Mouse (Mus musculus) adipose tissue, adult 10 weeks (tissue): ENCODE results near the gene Asxl2. TPM values are rescaled to one million over a fixed set of nuclear protein-coding genes. Genes with fewer than 3 reads are reported as not detected.

Experiments
- polyA plus RNA-seq: library from polyadenylated mRNA; stranded (reverse); fragments of 350-450 nt; fragmentation: Illumina TruSeq; extraction: RNeasy Lipid Tissue Mini Kit (QIAGEN cat#74804); gene quantifications from one replicate; pipeline ENCODE4 v1.2.3, GENCODE M21; 2014; ENCODE audit warnings: low read depth, low replicate concordance

Asxl2 gene
- 10.9 TPM for polyA plus RNA-seq

GRCm38 (mm10) chr12:3426530-3427034, at the start of gene Asxl2:
Asxl2 (plus strand) TSS chr12:3426857.

Other genes starting within 250 kb of the Asxl2 start
- 73.3 TPM for gene Rab10, start 116.9 kb upstream of the Asxl2 start, polyA plus RNA-seq
- 8.0 TPM for gene Kif3c, start 61.7 kb upstream of the Asxl2 start, polyA plus RNA-seq
- 44.3 TPM for gene Dtnb, start 145.5 kb downstream of the Asxl2 start, polyA plus RNA-seq